15 mouse cellular contexts compared by ENCODE assay signal in the genomic region with DNA sequence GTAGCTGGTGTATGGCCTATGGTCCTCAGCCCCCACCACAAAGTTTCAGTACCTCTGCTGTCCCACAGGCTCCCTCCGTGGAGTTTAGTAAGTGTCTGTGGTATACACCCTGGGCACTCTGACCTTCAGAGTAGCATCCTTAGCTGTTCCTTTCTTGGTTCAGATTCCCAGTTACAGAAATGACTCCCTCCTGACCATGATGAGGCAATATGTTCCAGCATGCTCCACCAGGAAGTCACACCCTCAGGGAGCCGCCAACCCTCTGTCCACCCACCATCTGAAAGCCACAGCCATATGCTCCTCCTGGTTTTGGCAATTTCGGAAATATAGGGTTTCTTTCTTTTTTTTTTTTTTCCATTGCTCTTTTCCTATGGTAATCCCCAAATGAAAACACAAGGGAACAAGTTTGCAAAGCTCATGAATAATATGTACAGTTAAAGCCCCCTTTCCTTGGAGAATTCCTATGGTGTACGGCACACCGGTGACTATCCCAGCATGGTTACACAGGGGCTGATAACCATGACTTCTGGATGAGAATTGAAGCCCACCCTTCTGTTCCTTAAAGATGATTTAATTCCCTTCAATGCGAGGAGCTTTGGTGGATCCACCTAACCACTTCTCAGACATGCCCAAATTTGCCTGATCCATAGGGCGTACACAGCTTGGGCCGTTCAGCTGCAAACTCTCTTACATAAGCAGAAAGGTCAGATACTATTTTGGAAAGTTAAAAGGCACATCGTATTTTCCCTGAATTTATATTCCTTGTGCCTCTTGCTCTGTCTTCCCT. TPM values are rescaled to one million over a fixed set of nuclear protein-coding genes. Genes with fewer than 3 reads are reported as not detected.
DNase-seq lines count a peak whose midpoint lies in the region; ATAC-seq and TF ChIP-seq lines count a peak whose summit lies in the region.
"Had no signal": no experiment of that assay in that cellular context is flagged by ENCODE, and none has a peak within 500 bp of the region (broad histone marks: within the 10 kb centered on the region; RNA-seq: fewer than 3 reads in every experiment).

No protein-coding gene starts in this region.

- no peak for ATAC-seq in lung, postnatal 0 days
- ATAC-seq in inflammation-experienced regulatory T-cells, adult 6 months: no peak
- ATAC-seq: forebrain, embryonic 15.5 days; liver, embryonic 12.5 days; midbrain, embryonic 16.5 days had no signal

- DNase-seq in frontal cortex, postnatal 36 days (ENCODE audit: low spot score in 2 of 2): peak; percentile 51 to 76
- no peak for DNase-seq in frontal cortex, postnatal 10 days (ENCODE audit: low spot score in 2 of 2)
- DNase-seq in lung, postnatal 0 days (ENCODE audit: low spot score): peak; percentile 31
- no peak for DNase-seq in lung, postnatal 4 days
- peak; percentile 93 for DNase-seq in cerebellum, adult 11-12 months
- DNase-seq in skeletal muscle tissue, adult 2 months (ENCODE audit: low read depth, low spot score): peak; percentile 32
- DNase-seq in kidney, adult 9 months: no peak
- DNase-seq: adrenal gland, adult 2 months had no signal

- no peak overlapping the region for H3K9ac ChIP-seq in lung, postnatal 0 days (replicated peaks; ENCODE audit: low read depth)
- H3K9ac ChIP-seq: forebrain, embryonic 15.5 days; liver, embryonic 12.5 days; lung, embryonic 15.5 days had no signal

- no peak for TF ChIP-seq CTCF in lung, postnatal 0 days (IDR thresholded peaks at IDR 0.05)

- no peaks in the 10 kb centered on the region for H3K9me3 ChIP-seq in lung, postnatal 0 days (ENCODE audit: low read length)
- H3K9me3 ChIP-seq: forebrain, embryonic 15.5 days; liver, embryonic 12.5 days; lung, embryonic 15.5 days had no signal

- 0 out of 2 replicates have a peak, but pooled peaks cover 3% of the 10 kb centered on the region for H3K36me3 ChIP-seq in lung, postnatal 0 days (ENCODE audit: insufficient read depth, low read length)
- H3K36me3 ChIP-seq: forebrain, embryonic 15.5 days; hindbrain, embryonic 10.5 days; liver, embryonic 12.5 days; lung, embryonic 15.5 days had no signal

- no peak overlapping the region for H3K27ac ChIP-seq in lung, postnatal 0 days (ENCODE audit: low read length)
- H3K27ac ChIP-seq: forebrain, embryonic 15.5 days; hindbrain, embryonic 10.5 days; liver, embryonic 12.5 days; lung, embryonic 15.5 days had no signal

- H3K4me2 ChIP-seq in lung, postnatal 0 days (replicated peaks; ENCODE audit: low read depth, low read length): no peak overlapping the region
- H3K4me2 ChIP-seq: forebrain, embryonic 15.5 days; liver, embryonic 12.5 days; lung, embryonic 15.5 days had no signal

- no peak overlapping the region for H3K4me3 ChIP-seq in lung, postnatal 0 days (ENCODE audit: low read depth, low read length)
- H3K4me3 ChIP-seq: forebrain, embryonic 15.5 days; hindbrain, embryonic 10.5 days; liver, embryonic 12.5 days; lung, embryonic 15.5 days had no signal

- H3K4me1 ChIP-seq in lung, postnatal 0 days (ENCODE audit: insufficient read depth, low read depth, low read length): no peaks in the 10 kb centered on the region
- H3K4me1 ChIP-seq: liver, embryonic 12.5 days had no signal

- no peak for TF ChIP-seq EP300 in lung, postnatal 0 days (IDR thresholded peaks at IDR 0.05)

- WGBS in lung, postnatal 0 days: 79% methylated on average over 9 of the region's 9 CpGs

- H3K27me3 ChIP-seq in lung, postnatal 0 days (replicated peaks; ENCODE audit: insufficient read depth, low read length): no peaks in the 10 kb centered on the region
- H3K27me3 ChIP-seq: forebrain, embryonic 15.5 days; lung, embryonic 15.5 days had no signal

RNA-seq across cellular contexts. Expression of a gene that starts 39.0 kb away (rescaled TPM):
- polyA plus RNA-seq in lung, postnatal 0 days (2015; fragmentation: Nextera tagmentation; extraction: Ambion mirVana): 30.2 and 37.3 TPM in 2 replicates
- polyA plus RNA-seq in inflammation-experienced regulatory T-cells, adult 6 months (2017; shearing (Covaris generic)): 1 to 10 TPM; 1.6 to 2.2 (median 2.1) TPM

RNA-seq across cellular contexts. Expression of a gene that starts 43.4 kb away (rescaled TPM):
- 7.2 and 8.1 TPM in 2 replicates for polyA plus RNA-seq in lung, postnatal 0 days (2015; fragmentation: Nextera tagmentation; extraction: Ambion mirVana)
- polyA plus RNA-seq in inflammation-experienced regulatory T-cells, adult 6 months (2017; shearing (Covaris generic)): under 1 TPM; 0.39 to 0.95 (median 0.84) TPM
- polyA plus RNA-seq: adrenal gland, adult 2 months; C2C12 had no signal

RNA-seq across cellular contexts. Expression of a gene that starts 57.3 kb away (rescaled TPM):
- polyA plus RNA-seq in lung, postnatal 0 days (2015; fragmentation: Nextera tagmentation; extraction: Ambion mirVana): 2.6 and 2.8 TPM in 2 replicates
- polyA plus RNA-seq in inflammation-experienced regulatory T-cells, adult 6 months (2017; shearing (Covaris generic)): under 1 TPM; 0.78 to 0.95 (median 0.81) TPM
- polyA plus RNA-seq: forebrain, embryonic 15.5 days had no signal

Comparison
In these comparisons a context has a peak if more than half of its experiments do, and no peak if none do; other contexts are left out.
1. DNase-seq: peak in frontal cortex, postnatal 36 days (2 of 2), lung, postnatal 0 days (single experiment), cerebellum, adult 11-12 months (single experiment) and skeletal muscle tissue, adult 2 months (single experiment); none in frontal cortex, postnatal 10 days (0 of 2), lung, postnatal 4 days (0 of 2) and kidney, adult 9 months (single experiment).